Mouse (Mus musculus) gastrocnemius, adult 8-10 months (tissue): ENCODE results near the gene Slc44a5. TPM values are rescaled to one million over a fixed set of nuclear protein-coding genes. Genes with fewer than 3 reads are reported as not detected.

ENCODE experiments used
- DNase-seq, 2 experiments: peaks; one replicate each; pipeline ENCODE4 v3.0.0; 2022; ENCODE audit warnings: low spot score in 2 of 2
- total RNA-seq, 4 experiments: library from RNA; stranded (reverse); gene quantifications; 2 replicates each; pipeline ENCODE4 v1.2.4; 2022

Gene Slc44a5
- total RNA-seq, 4 experiments from 2014 or later: 0.05 to 0.07 TPM; not detected in 2

DNA sequence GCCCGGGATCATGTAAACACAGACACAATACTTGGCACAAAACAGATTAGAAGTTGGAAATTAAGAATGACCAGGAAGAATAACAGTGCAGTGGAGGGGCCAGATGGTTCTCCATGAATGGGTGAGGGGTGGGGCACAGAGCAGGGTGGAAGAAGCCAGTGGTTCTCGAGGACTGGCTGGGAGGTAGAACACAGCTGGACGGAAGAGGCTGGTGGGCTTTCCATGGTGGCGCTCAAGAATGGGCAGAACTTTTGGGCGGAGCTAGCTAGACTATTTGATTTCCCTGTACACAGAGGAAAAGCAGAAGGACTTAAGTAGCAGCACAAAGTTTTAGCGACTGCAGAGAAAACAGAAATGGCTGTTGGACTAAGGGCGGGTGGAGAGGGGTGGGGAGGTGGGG is 119.2 kb downstream of the Slc44a5 start:
- DNase-seq: no peak

DNA sequence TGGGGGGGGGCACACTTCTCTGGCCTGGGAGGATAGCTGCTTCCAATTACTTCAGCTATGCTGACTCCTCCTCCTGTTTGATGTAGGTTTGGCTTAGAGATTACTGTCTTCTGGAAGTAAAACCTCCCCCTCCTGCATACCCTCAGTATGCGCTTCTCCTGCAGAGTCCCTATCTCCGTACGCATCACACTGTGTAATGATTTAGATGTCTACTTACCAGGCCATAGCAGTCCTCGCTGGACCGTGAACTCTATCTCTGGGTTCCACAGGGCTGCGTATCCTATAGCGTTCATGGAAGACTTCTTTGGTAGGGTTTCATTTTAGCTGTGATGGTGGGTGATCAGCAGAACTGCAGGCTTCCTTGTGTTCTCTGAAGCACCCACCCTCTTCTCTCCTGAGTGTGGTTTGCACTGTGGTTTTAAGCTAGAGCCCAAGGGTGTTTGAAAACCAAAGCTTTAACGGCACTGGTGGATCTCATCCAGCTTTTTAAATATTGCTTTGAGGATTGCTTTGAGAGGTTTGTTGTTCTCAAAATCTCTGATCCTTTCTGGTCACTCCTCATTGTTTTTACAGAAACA is 120.6 kb downstream of the Slc44a5 start:
- no peak for DNase-seq

DNA sequence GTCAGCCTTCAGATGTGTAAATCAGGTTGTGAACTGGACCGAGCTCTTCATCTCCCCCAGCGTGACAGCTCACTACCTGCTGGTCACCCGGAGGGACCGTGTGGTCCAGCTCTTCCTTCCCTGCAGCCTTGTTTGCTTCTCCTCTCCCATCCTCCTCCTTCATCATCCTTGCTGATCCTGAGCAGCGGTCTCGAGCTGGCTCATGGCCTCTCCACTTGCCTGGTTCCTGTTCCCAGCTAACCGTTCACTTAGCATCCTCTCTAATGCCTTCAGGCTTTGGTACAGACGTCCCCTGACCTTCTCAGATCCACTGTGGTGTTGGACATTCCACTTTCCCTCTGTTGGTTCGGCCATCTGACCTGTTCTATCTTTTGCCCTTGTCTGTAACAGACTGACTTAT is 128.4 kb downstream of the Slc44a5 start:
- no peak for DNase-seq

DNA sequence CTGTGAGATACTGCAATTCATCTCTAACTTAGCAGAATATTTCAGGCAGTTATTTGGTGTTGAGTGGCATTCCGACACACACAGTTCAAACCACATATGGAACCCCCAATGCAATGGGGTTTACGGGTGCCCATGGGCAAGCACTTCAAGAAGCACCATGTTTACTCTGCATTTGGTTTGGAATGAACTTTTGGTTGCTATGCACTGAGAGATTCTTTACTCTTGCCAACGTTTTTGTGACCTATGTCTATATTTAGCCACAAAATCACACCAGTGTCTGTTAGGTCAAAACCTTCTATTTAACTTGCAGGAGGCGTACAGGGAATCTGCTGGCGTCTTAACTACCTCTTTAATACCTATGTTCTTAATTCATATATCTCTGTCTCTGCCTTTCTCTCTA is 137.3 kb downstream of the Slc44a5 start:
- DNase-seq: no peak

DNA sequence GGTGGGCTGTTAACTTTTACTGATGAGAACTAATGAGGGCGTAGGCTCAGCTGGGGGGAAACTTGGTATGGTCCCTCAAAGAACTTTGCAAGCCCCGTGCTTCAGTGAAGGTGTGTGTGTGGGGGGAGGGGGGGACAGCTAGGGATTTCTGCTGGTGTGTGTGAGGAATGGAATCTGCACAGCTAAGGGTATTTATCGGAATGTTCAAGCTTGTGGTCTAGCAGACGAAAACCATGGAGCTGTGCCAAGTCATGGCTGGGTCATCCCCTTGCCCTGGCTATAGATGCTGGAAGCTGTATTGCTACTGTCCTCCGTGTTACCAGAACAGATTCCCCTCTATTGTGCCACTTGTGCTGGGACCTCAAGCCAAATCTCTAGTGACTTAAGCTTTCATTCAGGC is 138.0 kb downstream of the Slc44a5 start:
- DNase-seq: no peak

GRCm38 (mm10) chr3:154114991-154115390 is 141.8 kb downstream of the Slc44a5 start:
- no peak for DNase-seq

- DNase-seq: no peak
Measured at GRCm38 (mm10) chr3:154115478-154115877, 142.2 kb downstream of the Slc44a5 start.

- DNase-seq: no peak
Measured at GRCm38 (mm10) chr3:154116000-154116399, 142.8 kb downstream of the Slc44a5 start.

DNA sequence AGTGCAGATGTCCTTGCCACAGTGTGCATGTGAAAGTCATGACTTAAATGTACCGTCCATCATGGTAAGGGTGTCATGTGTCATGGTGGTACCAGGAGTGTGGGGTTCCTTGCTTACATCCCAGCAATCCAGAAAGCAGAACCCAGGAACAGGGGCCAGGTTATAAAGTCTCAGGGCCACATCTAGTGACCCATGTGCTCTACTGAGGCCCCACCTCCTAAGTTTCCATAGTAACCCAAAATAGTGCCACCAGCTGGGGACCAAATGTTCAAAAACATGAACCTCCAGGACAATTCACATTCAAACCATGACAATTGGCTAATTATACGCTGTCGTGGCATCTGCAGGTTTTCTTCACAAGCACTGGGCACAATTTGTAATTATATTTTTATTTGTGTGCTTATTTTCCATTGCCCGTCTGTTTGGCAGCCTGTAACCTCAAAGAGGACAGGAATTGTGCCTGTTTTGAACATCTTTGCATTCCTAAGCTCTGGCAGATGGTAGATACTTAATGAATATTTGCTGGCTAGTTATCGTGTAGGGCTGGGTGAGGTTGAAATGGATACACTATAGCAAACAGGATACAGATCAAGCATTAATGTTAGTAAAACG is 145.9 kb downstream of the Slc44a5 start:
- DNase-seq: no peak

GRCm38 (mm10) chr3:154122531-154122930 is 149.3 kb downstream of the Slc44a5 start:
- DNase-seq: no peak

GRCm38 (mm10) chr3:154124890-154125575 is 151.8 kb downstream of the Slc44a5 start:
- DNase-seq: no peak

DNA sequence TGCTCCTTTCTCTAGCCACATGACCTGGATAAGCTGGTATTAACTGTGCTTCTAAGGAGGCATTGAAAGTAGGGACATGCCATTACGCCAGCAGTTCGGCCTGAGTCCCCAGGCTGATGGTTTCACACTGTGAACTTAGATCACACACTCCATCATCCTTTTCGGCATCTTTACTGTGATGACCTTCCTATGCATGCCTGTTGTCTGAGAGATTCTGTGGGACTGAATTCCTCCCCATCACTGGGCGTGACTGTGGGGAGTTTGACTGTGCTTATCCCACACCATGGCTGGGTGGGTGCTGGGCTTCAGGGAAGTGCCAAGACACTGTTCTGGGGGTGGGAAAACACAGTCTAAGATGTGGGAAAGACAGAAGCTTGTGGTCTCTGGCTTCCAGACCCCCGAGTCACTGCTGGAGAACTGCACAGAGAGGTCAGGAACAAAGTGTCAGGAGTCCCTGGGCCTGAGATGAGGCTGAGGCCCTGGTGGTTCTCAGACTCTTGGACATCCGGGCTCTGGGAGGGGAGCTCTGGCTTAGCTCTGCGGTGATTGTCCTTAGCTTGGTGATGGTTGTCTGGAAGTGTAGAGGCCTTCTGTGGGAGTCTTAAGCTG is 152.6 kb downstream of the Slc44a5 start:
- DNase-seq: no peak

DNA sequence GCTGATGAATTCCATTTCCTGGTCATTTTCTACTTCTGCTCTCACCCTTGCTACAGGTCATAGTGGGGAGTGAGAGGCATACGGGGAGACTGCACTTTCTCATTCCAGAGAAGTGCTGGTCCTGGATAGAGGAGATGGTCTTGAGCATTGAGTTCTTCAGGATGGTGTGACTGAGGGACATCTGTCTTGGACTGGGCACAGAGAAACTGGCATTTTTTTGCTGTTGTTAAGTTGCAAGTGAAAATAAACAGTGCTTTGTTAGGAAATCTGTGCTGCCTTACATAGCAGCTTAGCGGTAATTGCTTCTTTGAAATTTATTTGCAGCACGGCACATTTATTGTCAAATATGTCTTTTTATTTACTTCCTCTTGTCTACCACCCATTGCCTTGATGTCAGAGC is 154.0 kb downstream of the Slc44a5 start:
- no peak for DNase-seq

- DNase-seq: no peak
Measured at GRCm38 (mm10) chr3:154129036-154129435, 155.8 kb downstream of the Slc44a5 start.

GRCm38 (mm10) chr3:154130431-154131114 is 157.3 kb downstream of the Slc44a5 start:
- no peak for DNase-seq

GRCm38 (mm10) chr3:154133986-154134385 is 160.8 kb downstream of the Slc44a5 start:
- no peak for DNase-seq

- no peak for DNase-seq
Measured at GRCm38 (mm10) chr3:154134701-154135100, 161.5 kb downstream of the Slc44a5 start.

GRCm38 (mm10) chr3:154136501-154136900 is 163.3 kb downstream of the Slc44a5 start:
- no peak for DNase-seq

- no peak for DNase-seq
Measured at GRCm38 (mm10) chr3:154141346-154141745, 168.1 kb downstream of the Slc44a5 start.

DNA sequence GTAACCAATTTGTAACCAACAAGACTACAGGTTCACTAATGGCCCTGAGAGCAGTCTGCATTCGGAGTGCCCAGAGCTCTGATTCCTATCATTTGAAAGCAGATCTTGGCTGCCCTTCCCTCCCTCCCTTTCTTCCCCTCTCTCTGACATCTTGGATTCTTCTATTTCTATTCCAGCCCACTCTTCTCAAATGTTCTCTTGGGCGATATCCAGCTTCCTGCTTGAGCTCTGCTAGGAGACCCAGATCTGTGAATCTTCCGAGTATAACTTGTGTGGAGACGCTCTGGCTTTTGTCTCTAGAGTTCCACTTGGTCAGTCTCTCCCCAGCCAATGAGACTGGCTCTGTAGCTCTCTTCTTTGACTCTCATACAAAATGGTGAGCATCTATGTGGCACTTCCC is 169.4 kb downstream of the Slc44a5 start:
- DNase-seq: no peak

GRCm38 (mm10) chr3:154145750-154146149 is 172.5 kb downstream of the Slc44a5 start:
- DNase-seq: no peak

DNA sequence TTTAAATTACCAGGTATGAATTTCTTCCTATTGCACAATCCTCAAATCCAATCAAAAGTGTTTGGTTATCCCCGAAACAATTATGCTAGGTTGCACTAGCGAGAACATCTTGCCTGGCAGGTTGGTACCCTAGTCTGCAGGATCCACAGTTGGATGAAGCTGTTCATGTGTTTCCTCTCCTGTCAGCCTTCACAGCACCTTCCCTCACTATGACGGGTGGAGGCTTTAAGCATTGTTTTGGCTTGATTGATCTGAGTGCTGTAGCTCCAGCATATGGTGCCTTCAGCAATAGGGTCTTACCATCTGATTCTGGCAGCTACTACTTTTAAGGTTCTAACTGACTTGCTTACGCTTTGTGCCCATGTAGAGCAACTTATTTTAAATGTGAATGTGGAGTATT is 176.5 kb downstream of the Slc44a5 start:
- no peak for DNase-seq
